Mouse (Mus musculus) midbrain, embryonic 11.5 days (tissue): ENCODE measurements around the gene Gart. TPM values are rescaled to one million over a fixed set of nuclear protein-coding genes. Genes with fewer than 3 reads are reported as not detected.

Source experiments
- ATAC-seq: fragments of 200-750 bp; cut with Nextera tagmentation; 2 replicates; pipeline ENCODE4 v1.8.0; 2017; ENCODE audit warnings: moderate TSS enrichment, moderate library complexity; ENCODE audit not compliant: low FRiP score
- DNase-seq: peaks from one replicate; pipeline ENCODE4 v3.0.0; 2015; ENCODE audit warnings: low spot score; ENCODE audit errors: missing footprints
- H3K27ac ChIP-seq: fragments of 300-500 bp; sonication (generic); 2 replicates; pipeline ENCODE4 v1.5.1; 2014; ENCODE audit warnings: low read depth, low read length
- H3K27me3 ChIP-seq: fragments of 300-500 bp; sonication (generic); 2 replicates; pipeline ENCODE4 v1.6.1; 2014; ENCODE audit warnings: mild to moderate bottlenecking, low read length, moderate library complexity, mixed read lengths; ENCODE audit not compliant: control insufficient read depth, insufficient read depth
- H3K36me3 ChIP-seq: fragments of 300-500 bp; sonication (generic); 2 replicates; pipeline ENCODE4 v1.6.1; 2014; ENCODE audit warnings: mild to moderate bottlenecking, low read length, moderate library complexity, mixed read lengths; ENCODE audit not compliant: control insufficient read depth, insufficient read depth
- H3K4me1 ChIP-seq: fragments of 300-500 bp; sonication (generic); 2 replicates; pipeline ENCODE4 v1.6.1; 2014; ENCODE audit warnings: low read length; ENCODE audit not compliant: control insufficient read depth, insufficient read depth
- H3K4me2 ChIP-seq: fragments of 300-500 bp; sonication (generic); 2 replicates; pipeline ENCODE4 v1.6.1; 2014; ENCODE audit warnings: mild to moderate bottlenecking, moderate library complexity
- H3K4me3 ChIP-seq: fragments of 300-500 bp; sonication (generic); 2 replicates; pipeline ENCODE4 v1.5.1; 2014; ENCODE audit warnings: low read depth, low read length
- H3K9ac ChIP-seq: fragments of 300-500 bp; sonication (generic); 2 replicates; pipeline ENCODE4 v1.6.1; 2014; ENCODE audit warnings: low read length
- H3K9me3 ChIP-seq: fragments of 300-500 bp; sonication (generic); 2 replicates; pipeline ENCODE4 v1.6.1; 2016; ENCODE audit warnings: low read length; ENCODE audit not compliant: control insufficient read depth
- WGBS: fragments of 180-500 bp; shearing (Covaris S2); extraction: QIAGEN DNeasy Blood & Tissue Kit; methylation state at CpG from one replicate; pipeline ENCODE4 v1.1.7; 2014; 5-methylcytosine and 5-hydroxymethylcytosine counted together
- polyA plus RNA-seq: library from polyadenylated mRNA; unstranded; fragments of >200 nt; fragmentation: Nextera tagmentation; extraction: Ambion mirVana; gene quantifications from 2 replicates; pipeline ENCODE4 v1.2.1, GENCODE M21; 2014

Gene Gart
- polyA plus RNA-seq, 1 experiment from 2014 or later: 111 TPM

DNA sequence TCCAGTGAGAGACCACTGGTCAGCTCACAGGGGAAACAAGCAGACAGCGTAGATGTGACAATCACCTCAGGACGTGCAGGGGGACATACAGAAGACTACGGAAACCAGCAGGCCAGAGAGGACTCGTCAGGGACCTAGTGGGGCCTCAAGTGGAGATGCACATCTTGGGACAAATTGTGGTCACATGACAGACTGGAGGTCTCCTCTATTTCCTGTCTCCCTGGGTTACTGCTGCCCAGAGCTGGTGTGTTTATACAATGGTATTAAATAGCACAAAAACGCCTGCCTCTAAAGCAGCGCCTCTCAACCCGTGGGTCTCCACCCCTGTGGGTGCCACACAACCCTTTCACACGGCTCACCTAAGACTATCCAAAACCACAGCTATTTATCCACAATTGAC, 54.6 kb downstream of the Gart start:
- no peaks in the 10 kb centered on the region for H3K27me3 ChIP-seq
- no peaks in the 10 kb centered on the region for H3K9me3 ChIP-seq
- no peak overlapping the region for H3K9ac ChIP-seq
- 80% methylated on average over 8 of the region's 8 CpGs for WGBS
- DNase-seq (no peak), ATAC-seq (no peak)
- no peak overlapping the region for H3K4me2 ChIP-seq
- H3K4me1 ChIP-seq: peaks cover 6% of the 10 kb centered on the region
- no peaks in the 10 kb centered on the region for H3K36me3 ChIP-seq
- no peak overlapping the region for H3K4me3 ChIP-seq
- no peak overlapping the region for H3K27ac ChIP-seq

DNA sequence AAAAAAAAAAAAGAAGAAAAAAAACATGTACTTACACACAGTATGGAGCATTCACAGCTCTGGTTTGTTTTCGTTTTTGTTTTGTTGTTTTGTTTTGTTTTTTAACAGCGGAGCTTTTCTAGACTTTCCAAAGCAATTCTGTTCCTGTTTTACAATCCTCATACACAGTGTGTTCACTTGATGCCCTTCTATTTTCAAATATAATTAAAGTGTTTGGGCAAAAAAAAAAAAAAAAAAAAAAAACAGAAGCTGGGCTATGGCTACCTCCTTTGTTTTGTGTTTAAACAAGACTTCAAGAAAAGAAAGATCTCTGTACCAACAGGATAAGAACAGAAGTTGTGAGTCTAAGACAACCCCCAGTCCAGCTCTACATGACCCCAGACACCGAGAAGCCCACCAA, 58.0 kb downstream of the Gart start:
- no peaks in the 10 kb centered on the region for H3K27me3 ChIP-seq
- ATAC-seq: no peak
- WGBS: 92% methylated on average over 3 of the region's 3 CpGs
- DNase-seq: no peak
- H3K9ac ChIP-seq: no peak overlapping the region
- H3K4me1 ChIP-seq: no peaks in the 10 kb centered on the region
- H3K27ac ChIP-seq: no peak overlapping the region
- no peak overlapping the region for H3K4me2 ChIP-seq
- no peaks in the 10 kb centered on the region for H3K9me3 ChIP-seq
- H3K4me3 ChIP-seq: no peak overlapping the region
- no peaks in the 10 kb centered on the region for H3K36me3 ChIP-seq

DNA sequence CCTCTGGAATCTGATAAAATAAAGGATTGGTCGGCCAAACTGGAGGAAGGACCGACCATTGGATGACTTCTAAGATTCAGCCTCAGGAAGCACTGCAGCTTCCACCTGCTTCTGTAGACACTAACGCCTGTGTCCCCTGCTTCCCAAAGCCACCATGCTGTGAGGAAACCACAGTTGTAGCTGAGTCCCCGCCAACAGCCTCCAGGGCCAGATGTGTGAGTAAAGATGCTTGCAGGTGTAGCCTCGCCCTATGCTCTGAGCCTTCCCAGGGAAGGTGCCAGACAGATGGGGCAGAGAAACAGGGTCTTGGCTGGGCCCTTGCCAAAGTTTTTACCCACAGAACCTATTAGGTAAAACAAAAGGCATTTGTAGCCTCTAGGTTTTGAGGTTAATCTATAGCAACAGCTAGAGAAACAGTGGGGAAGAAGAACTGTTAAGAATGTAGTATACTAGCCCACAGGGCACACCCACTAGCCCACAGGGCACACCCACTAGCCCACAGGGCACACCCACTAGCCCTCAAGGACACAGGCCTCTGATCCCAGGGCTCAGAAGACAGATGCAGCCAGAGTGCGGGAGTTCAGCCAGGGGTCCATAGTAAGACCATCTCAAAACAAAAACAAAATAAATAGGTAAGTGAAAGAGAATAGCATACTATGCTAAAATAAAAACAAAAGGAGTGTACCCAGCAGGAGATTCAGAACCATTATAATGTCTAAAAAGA, 58.9 kb downstream of the Gart start:
- no peak overlapping the region for H3K4me3 ChIP-seq
- WGBS: 61% methylated on average over 6 of the region's 6 CpGs

DNA sequence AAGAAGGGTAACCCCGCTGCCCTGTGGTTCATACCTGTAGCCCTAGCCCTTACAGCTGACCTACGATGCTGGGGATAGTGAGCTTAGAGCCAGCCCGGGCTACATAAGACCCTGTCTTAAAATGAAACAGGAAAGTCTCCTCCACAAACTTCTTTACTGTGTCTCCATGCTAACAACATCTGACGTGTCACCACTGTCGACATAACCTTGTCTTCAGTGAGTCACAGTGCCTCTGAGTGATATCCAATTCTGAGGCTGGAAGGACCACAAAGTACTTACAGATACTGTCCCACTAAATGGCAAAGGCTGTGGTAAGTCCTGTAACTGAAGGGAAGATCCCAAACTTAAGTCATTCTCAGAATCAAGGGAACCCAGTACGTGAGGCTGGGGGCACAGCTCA, 60.5 kb downstream of the Gart start:
- WGBS: 93% methylated on average over 6 of the region's 6 CpGs

More for the DNA sequence above, 58.9 kb downstream of the Gart start:
- Histone ChIP-seq H3K9ac (no peak overlapping the region), H3K9me3 (no peaks in the 10 kb centered on the region), H3K27ac (no peak overlapping the region), H3K27me3 (no peaks in the 10 kb centered on the region), H3K4me2 (no peak overlapping the region), H3K36me3 (no peaks in the 10 kb centered on the region), H3K4me1 (no peaks in the 10 kb centered on the region)
- ATAC-seq: no peak
- DNase-seq: no peak

DNA sequence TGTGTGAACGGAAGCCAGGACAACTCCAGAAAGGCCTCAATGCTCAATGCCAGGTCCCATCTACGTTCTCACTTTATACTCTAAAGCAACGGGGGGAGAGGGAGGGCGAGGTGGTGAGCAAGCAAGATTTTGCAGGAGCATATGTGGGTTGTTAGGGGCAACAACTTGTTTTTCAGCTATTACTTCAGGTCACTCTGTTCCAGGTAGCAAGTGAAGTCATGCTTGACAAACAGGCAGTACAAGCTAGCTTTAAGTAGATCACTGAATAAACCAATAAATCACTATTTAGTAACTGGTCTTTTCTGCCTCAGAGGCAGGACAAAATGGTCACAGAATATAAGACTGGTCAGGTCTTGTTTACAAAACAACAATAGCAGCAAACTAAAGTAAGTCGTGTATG, 61.1 kb downstream of the Gart start:
- H3K9me3 ChIP-seq: no peaks in the 10 kb centered on the region
- no peak overlapping the region for H3K4me2 ChIP-seq
- no peaks in the 10 kb centered on the region for H3K27me3 ChIP-seq
- H3K36me3 ChIP-seq: peaks cover 3% of the 10 kb centered on the region; the same call in 1 of the 2 replicates
- H3K27ac ChIP-seq: no peak overlapping the region
- ATAC-seq (no peak), DNase-seq (no peak)
- no peak overlapping the region for H3K4me3 ChIP-seq
- H3K4me1 ChIP-seq: no peaks in the 10 kb centered on the region
- H3K9ac ChIP-seq: no peak overlapping the region
- 83% methylated on average over 5 of the region's 5 CpGs for WGBS

More for the DNA sequence above, 60.5 kb downstream of the Gart start:
- no peaks in the 10 kb centered on the region for H3K9me3 ChIP-seq
- H3K27me3 ChIP-seq: no peaks in the 10 kb centered on the region
- no peak overlapping the region for H3K4me3 ChIP-seq
- peaks cover under 1% of the 10 kb centered on the region; the same call in 1 of the 2 replicates for H3K36me3 ChIP-seq
- H3K9ac ChIP-seq: no peak overlapping the region
- ATAC-seq: no peak
- no peak overlapping the region for H3K4me2 ChIP-seq
- no peaks in the 10 kb centered on the region for H3K4me1 ChIP-seq
- no peak for DNase-seq
- no peak overlapping the region for H3K27ac ChIP-seq

DNA sequence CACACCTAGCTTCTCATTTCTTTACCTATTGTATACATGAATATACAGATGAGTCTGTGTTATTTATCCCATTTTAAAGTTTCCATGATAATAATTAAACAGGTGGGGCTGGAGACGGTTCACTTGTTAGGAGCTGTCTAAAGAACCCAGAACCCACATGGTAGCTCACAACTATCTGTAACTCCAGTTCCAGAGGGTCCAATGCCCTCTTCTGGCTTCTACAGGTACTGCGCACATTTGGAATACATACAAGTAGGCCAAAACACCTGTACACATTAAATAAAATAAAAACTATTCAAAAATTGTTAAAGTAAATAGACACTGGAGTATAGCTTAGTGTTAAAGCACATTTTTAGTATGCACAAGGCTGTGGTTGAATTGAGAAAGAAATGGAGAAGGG, 64.4 kb downstream of the Gart start:
- no peak overlapping the region for H3K4me2 ChIP-seq
- H3K9me3 ChIP-seq: no peaks in the 10 kb centered on the region
- H3K4me1 ChIP-seq: no peaks in the 10 kb centered on the region
- no peaks in the 10 kb centered on the region for H3K27me3 ChIP-seq
- no peak overlapping the region for H3K27ac ChIP-seq
- DNase-seq (no peak), ATAC-seq (no peak)
- WGBS: 76% methylated on average over 2 of the region's 2 CpGs
- peaks cover 3% of the 10 kb centered on the region; the same call in 1 of the 2 replicates for H3K36me3 ChIP-seq
- no peak overlapping the region for H3K4me3 ChIP-seq
- no peak overlapping the region for H3K9ac ChIP-seq

DNA sequence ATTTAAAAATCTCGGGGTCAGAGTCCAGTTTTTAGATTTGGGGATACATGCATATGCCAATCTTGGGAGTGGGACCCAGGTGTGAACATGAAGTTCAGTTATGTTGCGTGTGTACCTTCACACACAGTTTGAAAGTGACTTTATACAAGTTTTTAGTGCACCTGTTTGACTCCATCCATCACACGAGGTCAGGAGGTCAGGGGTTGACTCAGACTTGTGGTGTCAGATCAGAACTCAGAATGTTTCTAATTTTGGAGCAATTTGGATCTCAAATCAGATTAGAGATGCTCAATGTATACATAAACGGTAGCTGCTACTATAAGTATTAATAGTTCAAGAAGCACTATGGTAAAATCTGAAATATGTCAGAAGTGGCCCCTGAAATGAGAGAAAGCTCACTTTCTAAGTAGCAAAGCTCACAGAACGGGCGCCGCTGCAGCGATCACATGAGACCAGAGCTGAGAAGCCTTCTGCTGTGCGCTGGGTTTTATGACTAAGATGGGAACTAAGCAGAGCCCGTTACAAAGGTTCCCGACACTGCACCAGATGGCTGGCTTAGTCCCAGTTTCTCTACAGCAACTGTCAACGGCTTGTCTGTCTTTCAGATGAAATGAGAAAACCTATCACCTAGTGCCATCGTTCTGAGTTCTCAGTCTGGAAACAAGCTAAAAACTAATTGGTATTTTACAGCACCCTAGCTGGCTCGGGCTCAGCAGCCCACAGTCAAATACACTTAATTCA, 67.6 kb downstream of the Gart start:
- Histone ChIP-seq H3K36me3 (peaks cover 3% of the 10 kb centered on the region; the same call in 1 of the 2 replicates), H3K27ac (no peak overlapping the region), H3K27me3 (no peaks in the 10 kb centered on the region), H3K4me3 (no peak overlapping the region), H3K9me3 (no peaks in the 10 kb centered on the region), H3K4me2 (no peak overlapping the region), H3K9ac (no peak overlapping the region), H3K4me1 (no peaks in the 10 kb centered on the region)
- 89% methylated on average over 14 of the region's 14 CpGs for WGBS
- ATAC-seq (no peak), DNase-seq (no peak)

DNA sequence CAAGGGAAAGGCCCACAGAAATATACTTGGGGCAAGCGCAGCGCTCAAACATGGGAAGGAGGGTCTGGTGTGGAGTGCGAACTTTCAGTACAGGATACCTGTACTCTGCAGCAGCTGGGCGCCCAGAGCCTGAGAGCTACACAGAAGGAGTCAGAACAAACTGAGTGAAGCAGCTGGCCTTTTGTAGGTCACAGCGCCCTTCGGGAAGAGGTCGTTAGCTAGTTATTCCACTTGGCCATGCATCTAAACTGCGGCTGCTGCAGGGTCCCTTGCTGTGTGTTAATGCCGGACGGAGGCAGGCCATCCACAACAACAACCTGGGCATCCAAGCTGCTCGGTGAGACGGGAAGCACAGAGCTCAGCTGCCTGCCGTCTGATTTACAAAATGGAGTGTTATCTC, 71.6 kb downstream of the Gart start:
- Histone ChIP-seq H3K9ac (no peak overlapping the region), H3K27ac (no peak overlapping the region; the same call in 1 of the 2 replicates), H3K4me1 (no peaks in the 10 kb centered on the region), H3K36me3 (no peaks in the 10 kb centered on the region), H3K4me3 (no peak overlapping the region), H3K4me2 (no peak overlapping the region), H3K9me3 (no peaks in the 10 kb centered on the region), H3K27me3 (no peaks in the 10 kb centered on the region)
- 79% methylated on average over 13 of the region's 13 CpGs for WGBS
- ATAC-seq: no peak
- DNase-seq: no peak
